Mouse (Mus musculus) kidney, embryonic 14.5 days (tissue): ENCODE measurements around the gene Lrrc9. TPM values are rescaled to one million over a fixed set of nuclear protein-coding genes. Genes with fewer than 3 reads are reported as not detected.

Source experiments
- ATAC-seq: fragments of 200-750 bp; cut with Nextera tagmentation; 2 replicates; pipeline ENCODE4 v1.8.0; 2017; ENCODE audit warnings: moderate number of reproducible peaks, mild to moderate bottlenecking, moderate TSS enrichment, moderate library complexity; ENCODE audit not compliant: low FRiP score, low TSS enrichment
- H3K27ac ChIP-seq: fragments of 300-500 bp; sonication (generic); 2 replicates; pipeline ENCODE4 v1.5.1; 2014; ENCODE audit warnings: low read depth, mild to moderate bottlenecking, low read length, moderate library complexity, mixed read lengths
- H3K27me3 ChIP-seq: fragments of 300-500 bp; sonication (generic); 2 replicates; pipeline ENCODE4 v1.6.1; 2014; ENCODE audit warnings: mild to moderate bottlenecking, low read length; ENCODE audit not compliant: control insufficient read depth, insufficient read depth
- H3K36me3 ChIP-seq: fragments of 300-500 bp; sonication (generic); 2 replicates; pipeline ENCODE4 v1.6.1; 2014; ENCODE audit warnings: low read length, mixed read lengths; ENCODE audit not compliant: control insufficient read depth, insufficient read depth
- H3K4me1 ChIP-seq: fragments of 300-500 bp; sonication (generic); 2 replicates; pipeline ENCODE4 v1.6.1; 2014; ENCODE audit warnings: low read length, mixed read lengths; ENCODE audit not compliant: control insufficient read depth, insufficient read depth
- H3K4me2 ChIP-seq: fragments of 300-500 bp; sonication (generic); replicated peaks from 2 replicates; pipeline ENCODE4 v1.6.1; 2014; ENCODE audit warnings: low read depth, mild to moderate bottlenecking, low read length
- H3K4me3 ChIP-seq: fragments of 300-500 bp; sonication (generic); 2 replicates; pipeline ENCODE4 v1.5.1; 2014; ENCODE audit warnings: mild to moderate bottlenecking, low read length
- H3K9ac ChIP-seq: fragments of 300-500 bp; sonication (generic); 2 replicates; pipeline ENCODE4 v1.6.1; 2014; ENCODE audit warnings: low read depth, mild to moderate bottlenecking, low read length, moderate library complexity
- H3K9me3 ChIP-seq: fragments of 300-500 bp; sonication (generic); 2 replicates; pipeline ENCODE4 v1.6.1; 2016; ENCODE audit warnings: low read length; ENCODE audit not compliant: control insufficient read depth
- WGBS: fragments of 180-500 bp; shearing (Covaris S2); extraction: QIAGEN DNeasy Blood & Tissue Kit; methylation state at CpG from one replicate; pipeline ENCODE4 v1.1.7; 2014; 5-methylcytosine and 5-hydroxymethylcytosine counted together
- microRNA-seq: library from miRNA; unstranded; fragments of <30 nt; microRNA quantifications from one replicate; pipeline ENCODE4, GENCODE M21; 2016
- polyA plus RNA-seq: library from polyadenylated mRNA; unstranded; fragments of >200 nt; fragmentation: Nextera tagmentation; extraction: Ambion mirVana; gene quantifications from 2 replicates; pipeline ENCODE4 v1.2.1, GENCODE M21; 2014

Gene Lrrc9
- polyA plus RNA-seq, 1 experiment from 2014 or later = 0.96 TPM

DNA sequence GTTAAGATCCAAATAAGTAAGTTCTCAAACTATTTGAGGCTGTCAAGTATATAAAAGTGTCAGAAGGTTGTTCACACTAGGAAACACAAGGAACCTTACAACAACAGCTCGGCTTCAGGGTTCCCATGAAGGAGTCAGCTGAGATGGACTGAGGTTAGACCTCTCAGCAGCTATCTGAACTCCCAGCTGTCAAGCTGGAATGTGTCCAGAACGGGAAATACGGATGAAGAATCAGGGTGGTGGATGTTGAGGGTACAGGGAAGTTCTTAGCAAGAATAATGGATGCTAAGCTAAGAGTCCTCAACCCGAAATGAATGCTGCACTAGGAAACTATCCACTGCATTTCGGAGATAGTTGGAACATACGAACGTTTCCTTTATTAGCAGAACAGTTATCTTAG lies 90.6 kb downstream of the Lrrc9 start:
- Histone ChIP-seq H3K9me3 (peaks cover 4% of the 10 kb centered on the region; the same call in 1 of the 2 replicates), H3K4me3 (no peak overlapping the region), H3K4me1 (0 out of 2 replicates have a peak, but pooled peaks cover 4% of the 10 kb centered on the region), H3K4me2 (no peak overlapping the region), H3K27me3 (no peaks in the 10 kb centered on the region), H3K27ac (no peak overlapping the region), H3K9ac (no peak overlapping the region), H3K36me3 (no peaks in the 10 kb centered on the region)
- no peak for ATAC-seq
- 77% methylated on average over 7 of the region's 7 CpGs for WGBS

DNA sequence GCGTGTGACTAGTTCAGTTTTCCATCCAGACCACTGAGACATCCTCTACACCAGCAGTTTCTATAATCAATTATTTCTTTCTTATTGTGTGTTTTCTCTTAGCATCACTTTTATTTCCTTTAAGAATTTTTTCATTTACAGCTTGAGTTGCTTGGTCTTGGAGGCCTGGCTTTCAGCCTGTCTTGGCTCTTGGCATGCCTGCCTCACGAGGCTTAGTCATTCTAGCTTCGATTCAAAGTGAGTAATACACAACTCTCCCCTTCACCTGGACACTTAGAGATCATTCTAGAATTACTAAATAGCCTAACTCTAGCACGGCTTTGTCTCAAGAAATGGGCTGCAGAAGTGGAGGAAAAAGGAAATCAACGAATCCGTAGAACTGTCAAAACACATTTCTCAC lies 92.3 kb downstream of the Lrrc9 start:
- Histone ChIP-seq H3K4me3 (no peak overlapping the region), H3K4me2 (no peak overlapping the region), H3K27ac (no peak overlapping the region), H3K36me3 (no peaks in the 10 kb centered on the region), H3K27me3 (no peaks in the 10 kb centered on the region), H3K9ac (no peak overlapping the region), H3K4me1 (0 out of 2 replicates have a peak, but pooled peaks cover 4% of the 10 kb centered on the region), H3K9me3 (peaks cover 4% of the 10 kb centered on the region; the same call in 1 of the 2 replicates)
- no peak for ATAC-seq
- 84% methylated on average over 6 of the region's 6 CpGs for WGBS

DNA sequence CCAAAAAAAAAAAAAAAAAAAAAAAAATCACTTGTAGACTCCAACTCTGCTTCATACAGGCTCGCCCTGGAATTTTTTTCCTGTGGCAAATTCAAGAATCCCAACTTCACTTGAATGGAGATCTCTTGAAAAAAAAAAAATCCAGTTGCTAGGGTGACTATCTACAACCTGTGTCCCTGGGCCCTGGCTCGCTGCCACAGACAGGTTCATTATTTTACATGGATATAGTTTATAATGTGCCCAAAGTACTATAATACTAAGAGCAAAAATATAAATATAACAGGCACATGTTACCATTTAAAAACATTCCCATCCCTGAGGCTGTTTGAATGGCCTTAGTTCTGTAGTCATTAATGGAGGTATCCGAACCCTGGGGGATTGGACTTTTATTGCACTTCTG lies 93.9 kb downstream of the Lrrc9 start:
- Histone ChIP-seq H3K9ac (no peak overlapping the region), H3K27me3 (no peaks in the 10 kb centered on the region), H3K27ac (no peak overlapping the region), H3K4me2 (peak overlapping the region; percentile 68), H3K4me3 (peak overlapping the region; percentile 69), H3K36me3 (no peaks in the 10 kb centered on the region), H3K9me3 (no peaks in the 10 kb centered on the region), H3K4me1 (0 out of 2 replicates have a peak, but pooled peaks cover 4% of the 10 kb centered on the region)
- ATAC-seq = peak; percentile 25; the same call in 1 of the 2 replicates
- WGBS = 41% methylated on average over 3 of the region's 3 CpGs

DNA sequence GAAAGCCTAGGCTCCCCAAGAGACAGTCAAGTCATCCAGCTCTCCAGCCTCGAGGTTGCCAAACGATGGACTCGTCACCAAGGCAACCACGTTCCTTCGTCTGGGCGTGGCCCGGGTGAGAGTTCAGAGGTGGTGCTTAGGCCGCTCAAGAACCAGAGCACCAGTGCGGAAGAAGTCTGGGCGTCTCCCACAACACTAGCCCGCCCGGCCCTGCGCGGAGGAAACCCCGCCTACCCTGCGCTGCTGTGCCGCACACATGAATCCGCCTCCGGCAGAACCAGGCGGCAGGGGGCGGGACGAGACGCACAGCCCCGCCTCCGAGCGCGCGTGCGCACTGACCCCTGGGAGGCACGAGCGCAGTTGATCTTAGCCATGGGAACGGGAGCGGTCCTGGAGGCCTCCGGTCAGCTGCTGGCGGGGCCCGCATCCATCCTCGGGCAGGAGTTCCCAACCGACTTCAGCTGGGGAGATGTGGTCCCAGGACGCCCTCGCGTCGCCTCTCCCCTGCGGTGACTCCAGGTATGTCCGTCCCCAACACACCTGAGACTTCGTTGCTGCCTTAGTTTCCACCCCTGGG lies 94.4 kb downstream of the Lrrc9 start, which contains the start of gene Pcnx4:
Gene Pcnx4, plus strand, starts transcription at position 363 of the 577 bp plus-strand sequence.
- Histone ChIP-seq H3K4me1 (0 out of 2 replicates have a peak, but pooled peaks cover 4% of the 10 kb centered on the region), H3K27me3 (no peaks in the 10 kb centered on the region), H3K9me3 (no peaks in the 10 kb centered on the region), H3K36me3 (no peaks in the 10 kb centered on the region), H3K9ac (peak within 1 kb of the TSS; percentile 71), H3K4me3 (peak within 1 kb of the TSS; percentile 69), H3K27ac (no peak within 1 kb of the TSS), H3K4me2 (peak within 1 kb of the TSS; percentile 68)
- under 1% methylated on average over 45 of the region's 45 CpGs for WGBS
- peak; percentile 100 for ATAC-seq

DNA sequence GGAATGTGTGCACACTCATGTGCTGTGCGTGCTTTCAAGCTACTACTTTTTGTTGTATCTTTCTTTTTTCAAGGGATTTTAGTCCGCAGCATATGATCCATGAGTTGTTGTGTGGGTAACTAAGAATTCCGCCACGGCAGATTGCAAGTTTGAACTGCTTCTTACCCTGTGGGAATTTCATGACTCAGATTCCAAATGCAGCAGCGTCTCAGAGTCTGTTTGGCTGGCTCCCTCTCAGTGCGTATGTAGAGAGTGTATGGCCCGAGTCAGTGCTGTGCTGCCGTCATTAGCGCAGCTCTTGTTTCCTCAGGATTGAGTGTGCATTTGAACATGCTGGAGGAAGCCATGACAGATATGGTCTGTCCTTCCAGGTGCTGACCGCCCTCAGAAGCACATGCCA lies 96.9 kb downstream of the Lrrc9 start:
- no peak overlapping the region for H3K4me3 ChIP-seq
- H3K27ac ChIP-seq = no peak overlapping the region
- H3K4me1 ChIP-seq = 0 out of 2 replicates have a peak, but pooled peaks cover 4% of the 10 kb centered on the region
- H3K4me2 ChIP-seq = no peak overlapping the region
- H3K9ac ChIP-seq = no peak overlapping the region
- WGBS = 93% methylated on average over 10 of the region's 10 CpGs
- peaks cover 8% of the 10 kb centered on the region; the same call in 1 of the 2 replicates for H3K36me3 ChIP-seq
- no peaks in the 10 kb centered on the region for H3K9me3 ChIP-seq
- no peak for ATAC-seq
- H3K27me3 ChIP-seq = no peaks in the 10 kb centered on the region

DNA sequence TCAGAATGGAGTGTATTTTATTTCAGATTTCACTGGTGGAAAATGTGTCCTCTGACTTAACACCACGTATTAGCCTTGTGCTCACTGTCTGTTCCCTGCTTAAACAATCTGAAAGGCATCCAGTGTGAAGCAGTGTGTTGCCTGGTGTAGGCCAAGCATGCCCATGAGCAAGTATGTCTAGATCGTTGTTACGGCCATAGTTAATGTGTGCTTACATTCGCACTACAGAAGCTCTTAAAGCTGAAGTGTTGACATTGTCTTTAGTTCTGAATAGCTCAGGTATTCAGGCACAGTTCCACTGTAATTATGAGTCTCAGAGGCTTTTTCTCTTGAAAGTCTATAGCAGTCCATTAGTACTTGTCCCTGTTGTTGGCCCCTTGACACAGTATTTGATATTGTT lies 112.7 kb downstream of the Lrrc9 start:
- H3K9me3 ChIP-seq = no peaks in the 10 kb centered on the region
- no peaks in the 10 kb centered on the region for H3K36me3 ChIP-seq
- H3K27ac ChIP-seq = no peak overlapping the region
- H3K9ac ChIP-seq = no peak overlapping the region
- no peak overlapping the region for H3K4me2 ChIP-seq
- no peaks in the 10 kb centered on the region for H3K27me3 ChIP-seq
- no peaks in the 10 kb centered on the region for H3K4me1 ChIP-seq
- H3K4me3 ChIP-seq = no peak overlapping the region
- ATAC-seq = no peak
- 75% methylated on average over 4 of the region's 4 CpGs for WGBS

DNA sequence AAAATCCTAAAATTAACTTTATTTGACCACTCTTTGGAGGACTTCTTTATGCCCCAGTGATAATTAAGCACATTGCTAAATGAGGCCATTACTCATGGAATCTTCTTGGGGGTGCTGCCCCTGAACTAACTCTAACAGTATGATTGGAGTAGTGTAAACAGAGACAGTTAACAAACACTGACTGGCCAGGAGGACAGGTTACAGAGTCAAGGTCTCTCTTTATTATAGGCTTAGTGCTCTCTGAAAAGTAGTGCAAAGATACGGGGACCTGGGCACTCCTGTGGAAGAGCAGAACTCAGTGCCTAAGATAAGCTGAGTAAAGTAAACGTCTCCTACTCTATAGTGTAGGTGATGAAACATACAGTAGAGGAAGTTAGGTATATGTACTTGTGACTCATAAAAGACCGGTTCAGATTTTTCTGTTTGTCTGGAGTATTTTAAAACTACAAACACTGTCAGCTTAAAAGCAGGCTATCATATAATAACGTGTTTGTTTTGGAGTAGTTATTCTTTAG lies 122.7 kb downstream of the Lrrc9 start:
- Histone ChIP-seq H3K9ac (no peak overlapping the region), H3K27ac (no peak overlapping the region), H3K4me2 (no peak overlapping the region), H3K9me3 (no peaks in the 10 kb centered on the region), H3K36me3 (no peaks in the 10 kb centered on the region), H3K27me3 (no peaks in the 10 kb centered on the region), H3K4me1 (no peaks in the 10 kb centered on the region), H3K4me3 (no peak overlapping the region)
- no peak for ATAC-seq
- 88% methylated on average over 4 of the region's 4 CpGs for WGBS

Small RNA genes within 50 kb of the gene (microRNA-seq; reads per million reads assigned to microRNA genes)
- gene Gm44392 = not detected

Other genes with a start within 250 kb of the Lrrc9 start
- 3.2 and 3.6 TPM in 2 replicates for gene Rtn1, start 32.8 kb upstream of the Lrrc9 start, polyA plus RNA-seq
- gene Pcnx4, start 94.5 kb downstream of the Lrrc9 start, polyA plus RNA-seq = 5.9 and 10.2 TPM in 2 replicates
- gene Gm4756, start 207.8 kb downstream of the Lrrc9 start, polyA plus RNA-seq = not detected in 2 replicates
- gene Dhrs7, start 223.0 kb downstream of the Lrrc9 start, polyA plus RNA-seq = 7.1 and 8.7 TPM in 2 replicates